In the genomic region with DNA sequence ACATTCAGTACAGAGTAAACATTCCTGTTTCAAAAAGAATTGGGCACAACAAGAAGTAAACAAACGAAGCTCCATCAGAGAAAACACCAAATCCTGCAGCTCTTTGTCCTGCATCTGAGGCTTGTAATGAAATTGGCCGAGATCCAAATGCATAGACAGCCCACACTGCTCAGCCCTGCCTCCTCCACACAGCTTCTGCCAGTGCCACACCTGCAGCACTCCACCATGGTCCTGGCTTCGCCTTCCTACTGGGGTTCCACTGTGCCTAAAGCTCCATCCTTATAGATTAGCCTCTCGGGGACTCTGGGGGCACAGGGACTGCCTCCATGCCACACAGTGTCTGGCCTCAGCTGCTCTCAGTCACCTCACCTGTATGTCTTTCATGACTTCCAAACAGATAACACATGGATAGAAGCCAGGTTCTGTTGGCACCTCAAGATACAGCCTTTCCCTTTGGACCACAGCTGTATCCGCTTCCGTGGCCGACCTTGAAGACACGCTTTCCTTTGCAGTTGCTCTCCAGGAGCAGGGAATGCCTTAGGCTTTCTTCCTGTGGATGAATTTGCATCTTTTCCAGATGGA, we compare ENCODE assay signal across 17 mouse cellular contexts. TPM values are rescaled to one million over a fixed set of nuclear protein-coding genes. Genes with fewer than 3 reads are reported as not detected.
A peak's percentile ranks its signal among the peaks of the same experiment; 100 is the strongest.
DNase-seq lines count a peak whose midpoint lies in the region; ATAC-seq and TF ChIP-seq lines count a peak whose summit lies in the region.
"Had no signal": no experiment of that assay in that cellular context is flagged by ENCODE, and none has a peak within 500 bp of the region (broad histone marks: within the 10 kb centered on the region; RNA-seq: fewer than 3 reads in every experiment).

No protein-coding gene starts in this region.

- TF ChIP-seq CTCF in gastrocnemius, adult 2 months (IDR thresholded peaks at IDR 0.05), result no peak
- no peak for TF ChIP-seq CTCF in midbrain, postnatal 0 days (IDR thresholded peaks at IDR 0.05)
- TF ChIP-seq CTCF in liver, postnatal 0 days (IDR thresholded peaks at IDR 0.05; ENCODE audit: low read depth), result no peak

- peak overlapping the region; percentile 7; the same call in 1 of the 2 replicates for H3K27ac ChIP-seq in gastrocnemius, adult 2 months
- H3K27ac ChIP-seq in lung, embryonic 16.5 days (ENCODE audit: low read length), result no peak overlapping the region
- no peak overlapping the region for H3K27ac ChIP-seq in embryonic facial prominence, embryonic 14.5 days (replicated peaks; ENCODE audit: low read depth, low read length)
- H3K27ac ChIP-seq in midbrain, postnatal 0 days (ENCODE audit: low read depth, low read length), result no peak overlapping the region
- H3K27ac ChIP-seq in liver, postnatal 0 days (ENCODE audit: low read depth), result no peak overlapping the region
- H3K27ac ChIP-seq: embryonic facial prominence, embryonic 12.5 days; limb, embryonic 15.5 days had no signal

- intact Hi-C loops in gastrocnemius, adult 2 months (cut with DNase I), result loop anchor here (5.0 kb wide), 1 partner anchor 52 kb away; a partner anchor contains a TSS
- intact Hi-C loops in gastrocnemius, postnatal 14 days (cut with DNase I; ENCODE audit: low total_unique reads), result no loop called here

- DNase-seq in gastrocnemius, adult 2 months, result no peak
- no peak for DNase-seq in gastrocnemius, postnatal 14 days
- DNase-seq in lung, adult 18-20 months, result no peak
- DNase-seq in embryonic facial prominence, embryonic 14.5 days (ENCODE audit: low spot score), result peak; percentile 58
- DNase-seq in midbrain, postnatal 0 days (ENCODE audit: low spot score), result peak; percentile 67
- no peak for DNase-seq in liver, postnatal 0 days
- DNase-seq in kidney, postnatal 36 days, result no peak
- DNase-seq: adrenal gland, postnatal 14 days; gastrocnemius, postnatal 36 days; kidney, adult 9 months; lung, postnatal 14 days; thymus, adult 2 months had no signal

- WGBS in lung, embryonic 16.5 days, result 84% methylated on average over 8 of the region's 8 CpGs
- 77% methylated on average over 8 of the region's 8 CpGs for WGBS in embryonic facial prominence, embryonic 14.5 days
- WGBS in midbrain, postnatal 0 days, result 72% methylated on average over 8 of the region's 8 CpGs
- WGBS in liver, postnatal 0 days (ENCODE audit: insufficient replicate concordance), result 86% methylated on average over 8 of the region's 8 CpGs

- no peak overlapping the region for H3K4me2 ChIP-seq in lung, embryonic 16.5 days (ENCODE audit: low read depth, low read length)
- H3K4me2 ChIP-seq in embryonic facial prominence, embryonic 14.5 days (ENCODE audit: low read depth, low read length), result no peak overlapping the region
- no peak overlapping the region for H3K4me2 ChIP-seq in midbrain, postnatal 0 days (ENCODE audit: low read depth, low read length, poor library complexity, severe bottlenecking)
- H3K4me2 ChIP-seq in liver, postnatal 0 days (ENCODE audit: low read depth, low read length), result no peak overlapping the region
- H3K4me2 ChIP-seq: embryonic facial prominence, embryonic 12.5 days; limb, embryonic 15.5 days had no signal

- H3K9me3 ChIP-seq in lung, embryonic 16.5 days (ENCODE audit: control insufficient read depth, low read length), result no peaks in the 10 kb centered on the region
- H3K9me3 ChIP-seq in embryonic facial prominence, embryonic 14.5 days (ENCODE audit: control insufficient read depth, low read length), result no peaks in the 10 kb centered on the region
- no peaks in the 10 kb centered on the region for H3K9me3 ChIP-seq in midbrain, postnatal 0 days (ENCODE audit: low read length)
- no peaks in the 10 kb centered on the region for H3K9me3 ChIP-seq in liver, postnatal 0 days (ENCODE audit: low read length)
- H3K9me3 ChIP-seq: embryonic facial prominence, embryonic 12.5 days; limb, embryonic 15.5 days had no signal

- H3K36me3 ChIP-seq in lung, embryonic 16.5 days (ENCODE audit: control insufficient read depth, insufficient read depth, low read length), result peaks cover 14% of the 10 kb centered on the region; the same call in 1 of the 2 replicates
- peaks cover 57% of the 10 kb centered on the region for H3K36me3 ChIP-seq in embryonic facial prominence, embryonic 14.5 days (ENCODE audit: control insufficient read depth, insufficient read depth, low read length)
- peaks cover 29% of the 10 kb centered on the region for H3K36me3 ChIP-seq in midbrain, postnatal 0 days (ENCODE audit: insufficient read depth, low read length)
- peaks cover 18% of the 10 kb centered on the region for H3K36me3 ChIP-seq in liver, postnatal 0 days (replicated peaks; ENCODE audit: insufficient read depth, low read length)

- peaks cover 6% of the 10 kb centered on the region; the same call in 1 of the 2 replicates for H3K4me1 ChIP-seq in lung, embryonic 16.5 days (replicated peaks; ENCODE audit: control insufficient read depth, insufficient read depth, low read length)
- no peaks in the 10 kb centered on the region for H3K4me1 ChIP-seq in embryonic facial prominence, embryonic 14.5 days (ENCODE audit: control insufficient read depth, insufficient read depth, low read length)
- H3K4me1 ChIP-seq in midbrain, postnatal 0 days (ENCODE audit: insufficient read depth, low read length), result no peaks in the 10 kb centered on the region
- no peaks in the 10 kb centered on the region for H3K4me1 ChIP-seq in liver, postnatal 0 days (ENCODE audit: insufficient read depth)
- H3K4me1 ChIP-seq: embryonic facial prominence, embryonic 12.5 days; limb, embryonic 15.5 days had no signal

- H3K9ac ChIP-seq in lung, embryonic 16.5 days (ENCODE audit: low read length), result no peak overlapping the region
- no peak overlapping the region for H3K9ac ChIP-seq in embryonic facial prominence, embryonic 14.5 days (ENCODE audit: low read depth, low read length)
- H3K9ac ChIP-seq in midbrain, postnatal 0 days (replicated peaks; ENCODE audit: low read length, poor library complexity, severe bottlenecking), result no peak overlapping the region
- no peak overlapping the region for H3K9ac ChIP-seq in liver, postnatal 0 days (replicated peaks)
- H3K9ac ChIP-seq: embryonic facial prominence, embryonic 12.5 days; limb, embryonic 15.5 days had no signal

- no peak overlapping the region for H3K4me3 ChIP-seq in gastrocnemius, adult 2 months
- H3K4me3 ChIP-seq in lung, embryonic 16.5 days (ENCODE audit: low read length), result no peak overlapping the region
- H3K4me3 ChIP-seq in embryonic facial prominence, embryonic 14.5 days (ENCODE audit: low read depth, low read length), result no peak overlapping the region
- no peak overlapping the region for H3K4me3 ChIP-seq in midbrain, postnatal 0 days (ENCODE audit: low read depth, low read length)
- H3K4me3 ChIP-seq in liver, postnatal 0 days (ENCODE audit: low read depth, low read length), result no peak overlapping the region
- H3K4me3 ChIP-seq: embryonic facial prominence, embryonic 12.5 days; limb, embryonic 15.5 days had no signal

- TF ChIP-seq EP300 in liver, postnatal 0 days (IDR thresholded peaks at IDR 0.05; ENCODE audit: low read depth), result no peak

- ATAC-seq in lung, embryonic 16.5 days (ENCODE audit: low read depth), result 0 out of 2 replicates have a peak, but pooled peaks have one; percentile 41
- peak; percentile 90 for ATAC-seq in embryonic facial prominence, embryonic 14.5 days (ENCODE audit: low read depth)
- no peak for ATAC-seq in midbrain, postnatal 0 days (ENCODE audit: low FRiP score)
- ATAC-seq in liver, postnatal 0 days, result no peak

- no peaks in the 10 kb centered on the region for H3K27me3 ChIP-seq in lung, embryonic 16.5 days (ENCODE audit: control insufficient read depth, insufficient read depth, low read depth, low read length)
- no peaks in the 10 kb centered on the region for H3K27me3 ChIP-seq in embryonic facial prominence, embryonic 14.5 days (replicated peaks; ENCODE audit: control insufficient read depth, insufficient read depth, low read length)
- H3K27me3 ChIP-seq in midbrain, postnatal 0 days (ENCODE audit: insufficient read depth, low read length), result no peaks in the 10 kb centered on the region
- no peaks in the 10 kb centered on the region for H3K27me3 ChIP-seq in liver, postnatal 0 days (ENCODE audit: insufficient read depth, low read length)
- H3K27me3 ChIP-seq: embryonic facial prominence, embryonic 12.5 days; limb, embryonic 15.5 days had no signal

RNA-seq across cellular contexts. Expression of a gene that starts 36.6 kb away (rescaled TPM):
- total RNA-seq in gastrocnemius, adult 2 months (2021), result not detected
- total RNA-seq in gastrocnemius, postnatal 14 days (2021), result not detected
- polyA plus RNA-seq in lung, embryonic 16.5 days (2015; fragmentation: Nextera tagmentation; extraction: Ambion mirVana), result not detected in 2 replicates
- not detected in 2 replicates for polyA plus RNA-seq in embryonic facial prominence, embryonic 14.5 days (2014; fragmentation: Nextera tagmentation; extraction: Ambion mirVana)
- 3.3 and 5.0 TPM in 2 replicates for total RNA-seq in midbrain, postnatal 0 days (2014; rRNA removed)
- 2.4 and 4.5 TPM in 2 replicates for polyA plus RNA-seq in midbrain, postnatal 0 days (2015; fragmentation: Nextera tagmentation; extraction: Ambion mirVana)
- polyA plus RNA-seq in liver, postnatal 0 days (2015; fragmentation: Nextera tagmentation; extraction: Ambion mirVana), result not detected in 2 replicates
- total RNA-seq: adrenal gland, postnatal 14 days; gastrocnemius, postnatal 36 days; layer of hippocampus, postnatal 25 days had no signal
- polyA plus RNA-seq: heart, postnatal 0 days; limb, embryonic 15.5 days; thymus, adult 2 months had no signal

RNA-seq across cellular contexts. Expression of a gene that starts 50.1 kb away (rescaled TPM):
- 10 to 100 TPM; 50.9 to 79.1 TPM for total RNA-seq in gastrocnemius, adult 2 months (2021)
- 10 to 100 TPM; 85.0 to 86.1 TPM for total RNA-seq in gastrocnemius, postnatal 14 days (2021)
- 216 and 225 TPM in 2 replicates for polyA plus RNA-seq in lung, embryonic 16.5 days (2015; fragmentation: Nextera tagmentation; extraction: Ambion mirVana)
- 228 and 258 TPM in 2 replicates for polyA plus RNA-seq in embryonic facial prominence, embryonic 14.5 days (2014; fragmentation: Nextera tagmentation; extraction: Ambion mirVana)
- 162 and 214 TPM in 2 replicates for total RNA-seq in midbrain, postnatal 0 days (2014; rRNA removed)
- polyA plus RNA-seq in midbrain, postnatal 0 days (2015; fragmentation: Nextera tagmentation; extraction: Ambion mirVana), result 333 and 348 TPM in 2 replicates
- 150 and 152 TPM in 2 replicates for polyA plus RNA-seq in liver, postnatal 0 days (2015; fragmentation: Nextera tagmentation; extraction: Ambion mirVana)

Comparison
In these comparisons a context has a peak if more than half of its experiments do, and no peak if none do; other contexts are left out.
1. DNase-seq: peak in embryonic facial prominence, embryonic 14.5 days (single experiment) and midbrain, postnatal 0 days (single experiment); none in gastrocnemius, adult 2 months (single experiment), gastrocnemius, postnatal 14 days (single experiment), lung, adult 18-20 months (0 of 2), liver, postnatal 0 days (single experiment) and kidney, postnatal 36 days (0 of 2).
2. ATAC-seq: peak in lung, embryonic 16.5 days (single experiment) and embryonic facial prominence, embryonic 14.5 days (single experiment); none in midbrain, postnatal 0 days (single experiment) and liver, postnatal 0 days (single experiment).